Mouse (Mus musculus): ENCODE data around the gene Vmn1r234. TPM values are rescaled to one million over a fixed set of nuclear protein-coding genes. Genes with fewer than 3 reads are reported as not detected.
"Not testable (repeated sequence)": the region's sequence is repeated elsewhere in the genome, so short reads cannot be mapped to it uniquely, and the experiment has no call there.

Vmn1r234 gene
- polyA plus RNA-seq (2015; fragmentation: Nextera tagmentation; extraction: Ambion mirVana) = not detected in 2 replicates

- no peak within 1 kb of the TSS for H3K27ac ChIP-seq (ENCODE audit: low read length)
- no peak within 1 kb of the TSS for H3K4me3 ChIP-seq (ENCODE audit: low read depth, low read length)
- no peak within 1 kb of the TSS for H3K9ac ChIP-seq (replicated peaks; ENCODE audit: low read depth)
- ATAC-seq (no peak), DNase-seq (ENCODE audit: low spot score) (no peak)
- no peak for TF ChIP-seq EP300 (IDR thresholded peaks at IDR 0.05)
- no peaks in the 10 kb centered on the region for H3K4me1 ChIP-seq (ENCODE audit: insufficient read depth, low read depth, low read length)
- WGBS = 74% methylated on average over 1 of the region's 1 CpGs
- no peak within 1 kb of the TSS for H3K4me2 ChIP-seq (replicated peaks; ENCODE audit: low read depth, low read length)
- H3K27me3 ChIP-seq (replicated peaks; ENCODE audit: insufficient read depth, low read length) = no peaks in the 10 kb centered on the region
- no peaks in the 10 kb centered on the region for H3K36me3 ChIP-seq (ENCODE audit: insufficient read depth, low read length)
- no peaks in the 10 kb centered on the region for H3K9me3 ChIP-seq (ENCODE audit: low read length)
Observed at GRCm38 (mm10) chr17:21225787-21226186, at the start of gene Vmn1r234. Vmn1r234 (plus strand) TSS chr17:21226087.

GRCm38 (mm10) chr17:21211081-21211480 is 14.8 kb upstream of the Vmn1r234 start:
- not testable (repeated sequence) for DNase-seq (ENCODE audit: low spot score); H3K27me3 ChIP-seq (replicated peaks; ENCODE audit: insufficient read depth, low read length)
- WGBS = 69% methylated on average over 1 of the region's 1 CpGs

GRCm38 (mm10) chr17:21231654-21232053 is 5.8 kb downstream of the Vmn1r234 start:
- H3K27ac ChIP-seq (ENCODE audit: low read length) = no peak overlapping the region
- no peaks in the 10 kb centered on the region for H3K4me1 ChIP-seq (ENCODE audit: insufficient read depth, low read depth, low read length)
- H3K36me3 ChIP-seq (ENCODE audit: insufficient read depth, low read length) = no peaks in the 10 kb centered on the region
- no peak overlapping the region for H3K4me3 ChIP-seq (ENCODE audit: low read depth, low read length)
- no peaks in the 10 kb centered on the region for H3K27me3 ChIP-seq (replicated peaks; ENCODE audit: insufficient read depth, low read length)
- DNase-seq (ENCODE audit: low spot score) = peak; percentile 39
- 28% methylated on average over 9 of the region's 9 CpGs for WGBS
- peak; percentile 66 for TF ChIP-seq CTCF (IDR thresholded peaks at IDR 0.05)
- TF ChIP-seq EP300 (IDR thresholded peaks at IDR 0.05) = no peak
- H3K4me2 ChIP-seq (replicated peaks; ENCODE audit: low read depth, low read length) = no peak overlapping the region
- ATAC-seq = no peak
- no peak overlapping the region for H3K9ac ChIP-seq (replicated peaks; ENCODE audit: low read depth)
- no peaks in the 10 kb centered on the region for H3K9me3 ChIP-seq (ENCODE audit: low read length)

More at GRCm38 (mm10) chr17:21211081-21211480, 14.8 kb upstream of the Vmn1r234 start:
- ATAC-seq; H3K9ac ChIP-seq (replicated peaks; ENCODE audit: low read depth); H3K4me2 ChIP-seq (replicated peaks; ENCODE audit: low read depth, low read length); H3K27ac ChIP-seq (ENCODE audit: low read length); H3K4me1 ChIP-seq (ENCODE audit: insufficient read depth, low read depth, low read length); H3K4me3 ChIP-seq (ENCODE audit: low read depth, low read length); H3K9me3 ChIP-seq (ENCODE audit: low read length); H3K36me3 ChIP-seq (ENCODE audit: insufficient read depth, low read length): not testable (repeated sequence)

- no peak within 1 kb of the TSS for H3K27ac ChIP-seq (ENCODE audit: low read length)
- no peak for DNase-seq (ENCODE audit: low spot score)
Observed at GRCm38 (mm10) chr17:21256111-21256510, 30.2 kb downstream of the Vmn1r234 start, which contains the start of gene Vmn1r235. Vmn1r235 (plus strand) TSS chr17:21256411.

GRCm38 (mm10) chr17:21272103-21272502 is 46.2 kb downstream of the Vmn1r234 start:
- DNase-seq (ENCODE audit: low spot score) = peak; percentile 47
- TF ChIP-seq EP300 (IDR thresholded peaks at IDR 0.05) (no peak), CTCF (IDR thresholded peaks at IDR 0.05) (peak; percentile 66)

More at GRCm38 (mm10) chr17:21256111-21256510, 30.2 kb downstream of the Vmn1r234 start, which contains the start of gene Vmn1r235:
- ATAC-seq = no peak
- H3K4me1 ChIP-seq (ENCODE audit: insufficient read depth, low read depth, low read length) = no peaks in the 10 kb centered on the region
- no peak within 1 kb of the TSS for H3K4me3 ChIP-seq (ENCODE audit: low read depth, low read length)
- H3K27me3 ChIP-seq (replicated peaks; ENCODE audit: insufficient read depth, low read length) = no peaks in the 10 kb centered on the region
- no peak within 1 kb of the TSS for H3K9ac ChIP-seq (replicated peaks; ENCODE audit: low read depth)
- no peaks in the 10 kb centered on the region; the same call in 1 of the 2 replicates for H3K9me3 ChIP-seq (ENCODE audit: low read length)
- no peak within 1 kb of the TSS for H3K4me2 ChIP-seq (replicated peaks; ENCODE audit: low read depth, low read length)
- no peak for TF ChIP-seq EP300 (IDR thresholded peaks at IDR 0.05)
- TF ChIP-seq CTCF (IDR thresholded peaks at IDR 0.05) = no peak
- no peaks in the 10 kb centered on the region for H3K36me3 ChIP-seq (ENCODE audit: insufficient read depth, low read length)

GRCm38 (mm10) chr17:21282642-21283041 is 56.8 kb downstream of the Vmn1r234 start, which contains the start of gene Vmn1r236:
Vmn1r236 (plus strand) TSS chr17:21282942.
- no peaks in the 10 kb centered on the region for H3K27me3 ChIP-seq (replicated peaks; ENCODE audit: insufficient read depth, low read length)
- no peaks in the 10 kb centered on the region for H3K9me3 ChIP-seq (ENCODE audit: low read length)
- TF ChIP-seq EP300 (IDR thresholded peaks at IDR 0.05) = no peak
- TF ChIP-seq CTCF (IDR thresholded peaks at IDR 0.05) = no peak
- H3K4me3 ChIP-seq (ENCODE audit: low read depth, low read length) = no peak within 1 kb of the TSS
- DNase-seq (ENCODE audit: low spot score) (no peak), ATAC-seq (no peak)
- WGBS = 66% methylated on average over 3 of the region's 3 CpGs
- no peaks in the 10 kb centered on the region for H3K4me1 ChIP-seq (ENCODE audit: insufficient read depth, low read depth, low read length)
- H3K9ac ChIP-seq (replicated peaks; ENCODE audit: low read depth) = no peak within 1 kb of the TSS
- H3K36me3 ChIP-seq (ENCODE audit: insufficient read depth, low read length) = no peaks in the 10 kb centered on the region
- H3K27ac ChIP-seq (ENCODE audit: low read length) = no peak within 1 kb of the TSS
- H3K4me2 ChIP-seq (replicated peaks; ENCODE audit: low read depth, low read length) = no peak within 1 kb of the TSS

More at GRCm38 (mm10) chr17:21272103-21272502, 46.2 kb downstream of the Vmn1r234 start:
- 11% methylated on average over 4 of the region's 4 CpGs for WGBS
- Histone ChIP-seq H3K27ac (ENCODE audit: low read length) (no peak overlapping the region), H3K4me1 (ENCODE audit: insufficient read depth, low read depth, low read length) (no peaks in the 10 kb centered on the region), H3K9me3 (ENCODE audit: low read length) (no peaks in the 10 kb centered on the region), H3K4me2 (replicated peaks; ENCODE audit: low read depth, low read length) (no peak overlapping the region), H3K36me3 (ENCODE audit: insufficient read depth, low read length) (no peaks in the 10 kb centered on the region), H3K9ac (replicated peaks; ENCODE audit: low read depth) (no peak overlapping the region), H3K4me3 (ENCODE audit: low read depth, low read length) (no peak overlapping the region), H3K27me3 (replicated peaks; ENCODE audit: insufficient read depth, low read length) (no peaks in the 10 kb centered on the region)
- ATAC-seq = no peak

GRCm38 (mm10) chr17:21284395-21284794 is 58.5 kb downstream of the Vmn1r234 start:
- ATAC-seq (no peak), DNase-seq (ENCODE audit: low spot score) (no peak)
- no peaks in the 10 kb centered on the region for H3K9me3 ChIP-seq (ENCODE audit: low read length)
- TF ChIP-seq CTCF (IDR thresholded peaks at IDR 0.05) (no peak), EP300 (IDR thresholded peaks at IDR 0.05) (no peak)
- no peak overlapping the region for H3K9ac ChIP-seq (replicated peaks; ENCODE audit: low read depth)
- no peak overlapping the region for H3K27ac ChIP-seq (ENCODE audit: low read length)
- H3K4me1 ChIP-seq (ENCODE audit: insufficient read depth, low read depth, low read length) = no peaks in the 10 kb centered on the region
- no peaks in the 10 kb centered on the region for H3K36me3 ChIP-seq (ENCODE audit: insufficient read depth, low read length)
- no peaks in the 10 kb centered on the region for H3K27me3 ChIP-seq (replicated peaks; ENCODE audit: insufficient read depth, low read length)
- H3K4me2 ChIP-seq (replicated peaks; ENCODE audit: low read depth, low read length) = no peak overlapping the region
- no peak overlapping the region for H3K4me3 ChIP-seq (ENCODE audit: low read depth, low read length)

Small RNAs within 50 kb of the gene (microRNA-seq; reads per million reads assigned to microRNA genes)
- not detected for gene Gm26384

Other genes starting within 250 kb of the Vmn1r234 start
- not detected in 2 replicates for gene Vmn1r233, start 229.6 kb upstream of the Vmn1r234 start, polyA plus RNA-seq (2015; fragmentation: Nextera tagmentation; extraction: Ambion mirVana)
- 7.7 and 8.8 TPM in 2 replicates for gene Zfp160, start 217.2 kb upstream of the Vmn1r234 start, polyA plus RNA-seq (2015; fragmentation: Nextera tagmentation; extraction: Ambion mirVana)
- not detected in 2 replicates for gene Vmn1r235, start 30.3 kb downstream of the Vmn1r234 start, polyA plus RNA-seq (2015; fragmentation: Nextera tagmentation; extraction: Ambion mirVana)
- not detected in 2 replicates for gene Vmn1r236, start 56.9 kb downstream of the Vmn1r234 start, polyA plus RNA-seq (2015; fragmentation: Nextera tagmentation; extraction: Ambion mirVana)
- not detected in 2 replicates for gene Vmn1r237, start 85.8 kb downstream of the Vmn1r234 start, polyA plus RNA-seq (2015; fragmentation: Nextera tagmentation; extraction: Ambion mirVana)
- 1.8 and 2.4 TPM in 2 replicates for gene Zfp677, start 157.7 kb downstream of the Vmn1r234 start, polyA plus RNA-seq (2015; fragmentation: Nextera tagmentation; extraction: Ambion mirVana)
- 5.8 and 6.1 TPM in 2 replicates for gene Zfp54, start 197.1 kb downstream of the Vmn1r234 start, polyA plus RNA-seq (2015; fragmentation: Nextera tagmentation; extraction: Ambion mirVana)
- gene Zfp51, start 224.3 kb downstream of the Vmn1r234 start, polyA plus RNA-seq (2015; fragmentation: Nextera tagmentation; extraction: Ambion mirVana) = 10.3 and 11.3 TPM in 2 replicates

All from lung, postnatal 0 days (tissue).